Mouse (Mus musculus): ENCODE measurements around the gene Zfp341.

DNA sequence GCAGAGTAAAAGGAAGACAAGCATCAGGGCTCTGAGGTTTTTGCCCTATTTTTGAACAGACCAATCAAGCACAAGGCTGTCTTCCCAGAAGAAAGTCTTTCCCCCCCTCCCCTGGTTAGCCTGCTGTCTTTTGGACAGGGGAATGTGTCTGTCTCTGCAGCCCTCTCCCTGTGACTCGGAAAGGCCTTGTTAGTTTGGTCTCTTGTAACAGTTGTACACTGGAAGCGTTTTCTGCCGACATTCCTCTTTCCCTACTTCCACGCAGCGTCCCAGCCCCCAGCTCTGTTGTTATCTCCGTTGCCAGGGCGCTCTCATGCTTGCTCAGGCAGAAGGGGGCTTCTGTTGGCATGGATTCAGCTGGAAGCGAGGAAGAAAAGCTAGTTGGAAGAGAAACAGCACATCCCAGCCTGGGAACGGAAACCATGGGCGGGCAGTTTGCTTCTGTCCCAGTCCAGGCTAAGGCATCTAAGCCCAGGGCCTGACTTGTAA is 64.6 kb downstream of the Zfp341 start:
- TF ChIP-seq CTCF (IDR thresholded peaks at IDR 0.05; ENCODE audit: low read depth) (no peak), EP300 (IDR thresholded peaks at IDR 0.05; ENCODE audit: low read depth) (no peak)

Measured in liver, postnatal 0 days (tissue).